Mouse (Mus musculus) hindbrain, embryonic 10.5 days (tissue): ENCODE measurements around the gene Zfp160. TPM values are rescaled to one million over a fixed set of nuclear protein-coding genes. Genes with fewer than 3 reads are reported as not detected.
"Not testable (repeated sequence)": the region's sequence is repeated elsewhere in the genome, so short reads cannot be mapped to it uniquely, and the experiment has no call there.

Experiments
- DNase-seq: peaks from one replicate; pipeline ENCODE4 v3.0.0-alpha.2; 2017; ENCODE audit warnings: low spot score
- H3K27ac ChIP-seq: fragments of 300-500 bp; sonication (generic); 2 replicates; pipeline ENCODE4 v1.5.1; 2016; ENCODE audit warnings: mild to moderate bottlenecking, moderate library complexity
- H3K27me3 ChIP-seq: fragments of 300-500 bp; sonication (generic); 2 replicates; pipeline ENCODE4 v1.6.1; 2016; ENCODE audit warnings: mild to moderate bottlenecking; ENCODE audit not compliant: poor library complexity, insufficient read depth, severe bottlenecking
- H3K36me3 ChIP-seq: fragments of 300-500 bp; sonication (generic); 2 replicates; pipeline ENCODE4 v1.6.1; 2016; ENCODE audit warnings: mild to moderate bottlenecking, moderate library complexity
- H3K4me1 ChIP-seq: fragments of 300-500 bp; sonication (generic); replicated peaks from 2 replicates; pipeline ENCODE4 v1.6.1; 2016; ENCODE audit warnings: mild to moderate bottlenecking
- H3K4me3 ChIP-seq: fragments of 300-500 bp; sonication (generic); 2 replicates; pipeline ENCODE4 v1.5.1; 2016; ENCODE audit warnings: mild to moderate bottlenecking, moderate library complexity
- H3K9me3 ChIP-seq: fragments of 300-500 bp; sonication (generic); 2 replicates; pipeline ENCODE4 v1.6.1; 2016; ENCODE audit warnings: mild to moderate bottlenecking, moderate library complexity
- WGBS: fragments of 180-500 bp; shearing (Covaris S2); methylation state at CpG from one replicate; pipeline ENCODE4 v1.1.7; 2016; 5-methylcytosine and 5-hydroxymethylcytosine counted together
- polyA plus RNA-seq: library from polyadenylated mRNA; unstranded; fragments of >200 nt; fragmentation: Nextera tagmentation; extraction: Ambion mirVana; gene quantifications from 2 replicates; pipeline ENCODE4 v1.2.1, GENCODE M21; 2016

Gene Zfp160
- polyA plus RNA-seq, 1 experiment from 2014 or later: 12.0 TPM

DNA sequence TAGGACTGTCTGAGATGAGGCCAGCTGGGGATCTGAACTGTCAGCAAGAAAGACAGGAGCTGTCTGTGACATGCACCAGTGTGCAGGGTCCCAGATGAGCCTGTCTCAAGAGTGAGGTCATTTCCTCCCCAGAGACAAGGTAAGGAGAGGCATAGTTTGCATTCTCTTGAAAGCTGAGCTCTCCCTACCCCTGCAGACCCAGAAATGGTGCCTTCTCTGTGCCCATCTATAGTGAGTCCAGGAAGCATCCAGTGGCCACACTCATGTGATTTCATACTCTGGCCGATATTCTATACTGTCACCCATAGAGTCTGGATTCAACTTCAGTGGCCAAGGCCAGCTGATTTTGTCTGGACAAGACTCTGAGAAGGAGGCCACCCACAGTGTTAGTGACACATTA, 46.4 kb downstream of the Zfp160 start:
- H3K4me1 ChIP-seq, H3K27me3 ChIP-seq, H3K27ac ChIP-seq, H3K36me3 ChIP-seq, DNase-seq, H3K9me3 ChIP-seq, H3K4me3 ChIP-seq: not testable (repeated sequence)
- WGBS: 90% methylated on average over 1 of the region's 1 CpGs

DNA sequence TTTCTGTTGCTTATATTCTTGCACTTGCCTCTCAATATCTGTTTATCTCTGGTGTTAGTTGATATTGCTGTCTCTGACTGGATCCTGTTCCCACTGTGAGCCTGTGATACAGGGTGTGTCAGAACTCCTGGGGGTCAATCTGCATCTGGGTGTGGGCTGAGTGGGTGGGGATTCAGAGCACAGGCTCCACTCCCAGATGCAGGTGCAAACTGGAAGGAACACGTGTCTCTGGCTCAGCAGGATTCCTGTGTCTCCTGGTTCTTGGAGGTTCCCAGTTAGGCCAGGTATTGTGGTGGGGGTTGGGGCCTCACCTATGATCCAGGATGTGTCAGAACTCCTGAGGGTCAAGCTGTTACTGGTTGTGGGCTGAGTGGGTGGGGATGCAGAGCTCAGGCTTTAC, 56.8 kb downstream of the Zfp160 start:
- DNase-seq: no peak
- peaks cover 18% of the 10 kb centered on the region for H3K9me3 ChIP-seq
- no peaks in the 10 kb centered on the region for H3K4me1 ChIP-seq
- no peaks in the 10 kb centered on the region for H3K27me3 ChIP-seq
- no peak overlapping the region for H3K4me3 ChIP-seq
- no peaks in the 10 kb centered on the region for H3K36me3 ChIP-seq
- H3K27ac ChIP-seq: no peak overlapping the region
- WGBS: 38% methylated on average over 1 of the region's 1 CpGs

DNA sequence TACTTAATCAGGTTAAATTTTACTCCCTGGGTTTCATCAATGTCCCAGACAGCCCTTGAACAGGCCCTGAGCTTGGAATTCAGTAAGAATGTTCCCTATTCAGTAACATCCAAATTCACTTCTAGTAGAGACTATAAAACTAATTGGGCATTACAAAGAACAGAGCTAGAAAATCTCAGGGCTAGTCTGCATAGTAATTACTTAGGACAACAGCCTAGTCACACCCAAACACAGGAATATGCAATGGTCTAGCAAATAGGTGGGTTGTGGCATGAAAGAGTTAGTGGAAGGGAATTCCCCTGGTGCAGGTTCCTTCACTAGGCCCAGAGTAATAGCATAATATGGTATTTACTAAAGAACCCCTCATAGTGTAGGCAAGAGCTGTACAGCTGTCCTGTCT, 58.3 kb downstream of the Zfp160 start:
- Histone ChIP-seq H3K4me3 (no peak overlapping the region), H3K27ac (no peak overlapping the region)

DNA sequence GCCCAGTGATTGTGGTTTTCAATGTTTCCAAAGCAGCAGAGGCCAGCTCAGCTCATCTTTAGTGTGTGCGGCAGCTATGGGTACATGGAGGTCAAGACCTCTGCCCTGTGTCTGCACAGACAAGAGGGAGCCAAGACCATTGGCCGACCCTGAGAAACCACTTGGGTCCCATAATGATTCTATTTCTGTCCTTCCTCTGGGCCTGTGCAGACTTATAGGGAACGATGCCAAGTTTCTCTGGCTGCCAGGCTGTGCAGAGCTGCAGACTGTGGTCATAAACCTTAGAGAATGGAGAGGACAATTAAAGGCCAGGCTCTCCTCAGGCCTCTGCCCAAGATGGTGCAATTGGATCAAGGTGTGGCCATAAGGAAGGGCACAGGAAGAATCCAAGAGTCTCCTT, 60.7 kb downstream of the Zfp160 start:
- not testable (repeated sequence) for DNase-seq, H3K4me1 ChIP-seq, H3K36me3 ChIP-seq, H3K4me3 ChIP-seq, H3K27me3 ChIP-seq, H3K27ac ChIP-seq
- peaks cover 38% of the 10 kb centered on the region for H3K9me3 ChIP-seq
- no CpG with 5 or more reads among the region's 3 CpGs for WGBS

More for the DNA sequence above, 58.3 kb downstream of the Zfp160 start:
- Histone ChIP-seq H3K36me3 (no peaks in the 10 kb centered on the region), H3K27me3 (no peaks in the 10 kb centered on the region), H3K4me1 (no peaks in the 10 kb centered on the region), H3K9me3 (peaks cover 30% of the 10 kb centered on the region)
- no peak for DNase-seq

DNA sequence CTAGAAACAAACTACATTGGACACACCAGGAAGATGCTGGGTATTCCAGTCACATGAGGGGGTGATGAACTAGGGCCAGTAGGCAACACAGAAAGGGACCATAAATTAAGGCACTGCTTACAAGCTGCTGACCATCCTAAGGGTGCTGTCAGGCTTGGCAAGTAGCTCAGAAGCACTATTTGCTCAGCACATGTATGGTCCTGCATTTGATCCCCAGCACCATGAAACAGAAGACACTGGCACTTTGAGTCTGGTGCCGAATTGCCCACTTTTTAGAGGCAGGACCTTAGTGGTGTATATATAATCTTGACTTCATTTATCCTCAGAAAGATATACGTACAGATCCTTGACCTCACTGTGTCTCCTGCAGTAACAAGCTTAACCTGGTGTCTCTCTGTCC, 62.3 kb downstream of the Zfp160 start:
- DNase-seq, H3K27ac ChIP-seq, H3K36me3 ChIP-seq, H3K27me3 ChIP-seq, H3K4me3 ChIP-seq, H3K4me1 ChIP-seq: not testable (repeated sequence)
- peaks cover 38% of the 10 kb centered on the region for H3K9me3 ChIP-seq
- 82% methylated on average over 2 of the region's 2 CpGs for WGBS

Other genes with a start within 250 kb of the Zfp160 start
- gene Vmn1r228, start 222.7 kb upstream of the Zfp160 start, polyA plus RNA-seq: not detected in 2 replicates
- not detected in 2 replicates for gene Vmn1r229, start 197.3 kb upstream of the Zfp160 start, polyA plus RNA-seq
- not detected in 2 replicates for gene Vmn1r230, start 168.5 kb upstream of the Zfp160 start, polyA plus RNA-seq
- not detected in 2 replicates for gene Vmn1r231, start 103.8 kb upstream of the Zfp160 start, polyA plus RNA-seq
- gene Vmn1r232, start 89.2 kb upstream of the Zfp160 start, polyA plus RNA-seq: not detected in 2 replicates
- gene Ppp2r1a, start 63.6 kb upstream of the Zfp160 start, polyA plus RNA-seq: 507 and 597 TPM in 2 replicates
- not detected in 2 replicates for gene Vmn1r233, start 12.4 kb upstream of the Zfp160 start, polyA plus RNA-seq
- gene Vmn1r234, start 217.2 kb downstream of the Zfp160 start, polyA plus RNA-seq: not detected in 2 replicates
- not detected in 2 replicates for gene Vmn1r235, start 247.5 kb downstream of the Zfp160 start, polyA plus RNA-seq